Mouse (Mus musculus) gastrocnemius, adult 8-10 months (tissue): ENCODE results near the gene Uqcc3. TPM values are rescaled to one million over a fixed set of nuclear protein-coding genes. Genes with fewer than 3 reads are reported as not detected.
"Not testable (repeated sequence)": the region's sequence is repeated elsewhere in the genome, so short reads cannot be mapped to it uniquely, and the experiment has no call there.

Experiments
- DNase-seq, 2 experiments: peaks; one replicate each; pipeline ENCODE4 v3.0.0; 2022; ENCODE audit warnings: low spot score in 2 of 2
- microRNA-seq: library from miRNA; unstranded; fragments of <30 nt; microRNA quantifications from one replicate; pipeline ENCODE4 v1.2.0, GENCODE M21; 2022
- total RNA-seq, 4 experiments: library from RNA; stranded (reverse); gene quantifications; 2 replicates each; pipeline ENCODE4 v1.2.4; 2022

Uqcc3 gene
- total RNA-seq, 4 experiments from 2014 or later: 58.7 to 74.6 (median 65.3) TPM

GRCm38 (mm10) chr19:8850402-8850901 lies 30.3 kb downstream of the Uqcc3 start, which contains the start of gene Lrrn4cl:
Lrrn4cl (plus strand) TSS chr19:8850768.
- DNase-seq: peak; percentile 58 to 73

- no peak for DNase-seq
Measured at GRCm38 (mm10) chr19:8848356-8848755, 32.4 kb downstream of the Uqcc3 start.

- DNase-seq: peak; percentile 59 to 61
Measured at GRCm38 (mm10) chr19:8844371-8845129, 36.2 kb downstream of the Uqcc3 start.

GRCm38 (mm10) chr19:8842961-8843360 lies 37.8 kb downstream of the Uqcc3 start:
- no peak for DNase-seq

GRCm38 (mm10) chr19:8841012-8841411 lies 39.7 kb downstream of the Uqcc3 start:
- DNase-seq: no peak

- peak in 1 of 2 experiments; percentile 48 for DNase-seq
Measured at GRCm38 (mm10) chr19:8839908-8840791, 40.6 kb downstream of the Uqcc3 start.

- no peak for DNase-seq
Measured at GRCm38 (mm10) chr19:8839103-8839907, 41.4 kb downstream of the Uqcc3 start, which contains the start of gene Gng3. Gng3 (minus strand) TSS chr19:8839194.

GRCm38 (mm10) chr19:8838041-8838730 lies 42.5 kb downstream of the Uqcc3 start:
- DNase-seq: no peak

GRCm38 (mm10) chr19:8837251-8837791 lies 43.4 kb downstream of the Uqcc3 start, which contains the start of gene Bscl2:
Bscl2 (plus strand) TSS chr19:8837467.
- peak; percentile 71 to 74 for DNase-seq

- not testable (repeated sequence) for DNase-seq
Measured at GRCm38 (mm10) chr19:8836327-8836726, 44.4 kb downstream of the Uqcc3 start.

- DNase-seq: no peak
Measured at GRCm38 (mm10) chr19:8832971-8833370, 47.8 kb downstream of the Uqcc3 start.

GRCm38 (mm10) chr19:8831262-8831661 lies 49.5 kb downstream of the Uqcc3 start:
- no peak for DNase-seq

GRCm38 (mm10) chr19:8830664-8831063 lies 50.1 kb downstream of the Uqcc3 start:
- DNase-seq: no peak

Small RNAs within 50 kb of the gene (microRNA-seq; reads per million reads assigned to microRNA genes)
- not detected for gene Mir5136

Other genes starting within 250 kb of the Uqcc3 start
- gene Chrm1, start 217.1 kb downstream of the Uqcc3 start, total RNA-seq: not detected
- gene Slc3a2, start 157.6 kb downstream of the Uqcc3 start, total RNA-seq: 10 to 100 TPM; 29.7 to 37.0 (median 31.1) TPM
- gene Wdr74, start 145.1 kb downstream of the Uqcc3 start, total RNA-seq: 10 to 100 TPM; 14.0 to 16.7 (median 14.9) TPM
- not detected for gene 1700092M07Rik, start 140.2 kb downstream of the Uqcc3 start, total RNA-seq
- 10 to 100 TPM; 12.3 to 19.8 (median 14.9) TPM for gene Stx5a, start 139.5 kb downstream of the Uqcc3 start, total RNA-seq
- 10 to 100 TPM; 24.0 to 34.0 (median 27.7) TPM for gene Nxf1, start 123.8 kb downstream of the Uqcc3 start, total RNA-seq
- gene Tmem223, start 109.9 kb downstream of the Uqcc3 start, total RNA-seq: 100 to 1,000 TPM in 3 of 4 experiments, 10 to 100 TPM in 1; 99.3 to 133 (median 107) TPM
- gene Tmem179b, start 106.5 kb downstream of the Uqcc3 start, total RNA-seq: 10 to 100 TPM in 1 of 4 experiments, 1 to 10 TPM in 3; 6.9 to 10.3 (median 8.8) TPM
- gene Taf6l, start 94.5 kb downstream of the Uqcc3 start, total RNA-seq: 1 to 10 TPM; 3.6 to 5.0 (median 4.6) TPM
- 10 to 100 TPM; 36.0 to 42.5 (median 37.7) TPM for gene Polr2g, start 82.3 kb downstream of the Uqcc3 start, total RNA-seq
- gene Zbtb3, start 78.4 kb downstream of the Uqcc3 start, total RNA-seq: 1 to 10 TPM in 1 of 4 experiments, under 1 TPM in 3; 0.82 to 1.1 (median 0.90) TPM
- 10 to 100 TPM; 11.4 to 12.7 (median 11.9) TPM for gene Ttc9c, start 61.6 kb downstream of the Uqcc3 start, total RNA-seq
- gene Hnrnpul2, start 60.9 kb downstream of the Uqcc3 start, total RNA-seq: 10 to 100 TPM; 38.1 to 45.6 (median 44.3) TPM
- gene AC129217.1, start 51.1 kb downstream of the Uqcc3 start, total RNA-seq: 1 to 10 TPM in 1 of 4 experiments, not detected in 3; 2.0 TPM
- 10 to 100 TPM; 14.7 to 23.9 (median 20.0) TPM for gene Bscl2, start 43.5 kb downstream of the Uqcc3 start, total RNA-seq
- not detected for gene Gng3, start 41.7 kb downstream of the Uqcc3 start, total RNA-seq
- gene Lrrn4cl, start 30.2 kb downstream of the Uqcc3 start, total RNA-seq: 1 to 10 TPM; 5.3 to 8.8 (median 7.0) TPM
- gene Ubxn1, start 9.4 kb downstream of the Uqcc3 start, total RNA-seq: 100 to 1,000 TPM; 207 to 248 (median 231) TPM
- 1 to 10 TPM in 2 of 4 experiments, under 1 TPM in 2; 0.54 to 7.3 (median 1.7) TPM for gene Lbhd1, start 2.8 kb upstream of the Uqcc3 start, total RNA-seq
- not detected for gene Gm49403, start 3.0 kb upstream of the Uqcc3 start, total RNA-seq
- 10 to 100 TPM; 13.8 to 16.3 (median 15.9) TPM for gene 1810009A15Rik, start 7.9 kb upstream of the Uqcc3 start, total RNA-seq
- gene Gm49416, start 8.0 kb upstream of the Uqcc3 start, total RNA-seq: 1 to 10 TPM in 3 of 4 experiments, not detected in 1; 2.6 to 5.7 (median 2.9) TPM
- 10 to 100 TPM; 10.3 to 13.0 (median 11.3) TPM for gene Ints5, start 12.1 kb upstream of the Uqcc3 start, total RNA-seq
- gene Ganab, start 17.1 kb upstream of the Uqcc3 start, total RNA-seq: 10 to 100 TPM; 15.2 to 20.1 (median 18.9) TPM
- gene B3gat3, start 39.5 kb upstream of the Uqcc3 start, total RNA-seq: 10 to 100 TPM; 36.8 to 39.0 (median 38.1) TPM
- gene Rom1, start 48.4 kb upstream of the Uqcc3 start, total RNA-seq: 1 to 10 TPM; 7.2 to 9.4 (median 8.7) TPM
- 1 to 10 TPM; 3.5 to 4.7 (median 4.3) TPM for gene Eml3, start 48.6 kb upstream of the Uqcc3 start, total RNA-seq
- 10 to 100 TPM; 21.0 to 25.7 (median 23.4) TPM for gene Mta2, start 61.0 kb upstream of the Uqcc3 start, total RNA-seq
- 10 to 100 TPM in 1 of 4 experiments, 1 to 10 TPM in 3; 7.8 to 11.8 (median 9.0) TPM for gene Tut1, start 72.9 kb upstream of the Uqcc3 start, total RNA-seq
- 100 to 1,000 TPM; 411 to 454 (median 425) TPM for gene Eef1g, start 86.1 kb upstream of the Uqcc3 start, total RNA-seq
- 100 to 1,000 TPM; 249 to 267 (median 253) TPM for gene Ahnak, start 108.4 kb upstream of the Uqcc3 start, total RNA-seq
- gene Scgb1a1, start 207.0 kb upstream of the Uqcc3 start, total RNA-seq: not detected